Mouse (Mus musculus) myocyte (in vitro differentiated cells): ENCODE measurements at regions not wholly inside any gene's neighbourhood (a gene's known extent, or its start where the extent isn't known, plus 50 kb on each side); places are given as distances from the start of the nearest gene placed in this dataset.

ENCODE experiments used
- H3K27me3 ChIP-seq: one replicate; pipeline ENCODE4 v1.6.1; 2011; ENCODE audit not compliant: control insufficient read depth, insufficient read depth, insufficient read length
- H3K36me3 ChIP-seq: one replicate; pipeline ENCODE4 v1.6.1; 2011; ENCODE audit not compliant: control insufficient read depth, insufficient read depth
- H3K4me2 ChIP-seq: one replicate; pipeline ENCODE4 v1.6.1; 2011; ENCODE audit warnings: low read depth, control low read depth
- H3K4me3 ChIP-seq: one replicate; pipeline ENCODE4 v1.5.1; 2011; ENCODE audit warnings: mild to moderate bottlenecking, control low read depth, moderate library complexity
- H3K79me2 ChIP-seq: one replicate; pipeline ENCODE4 v1.6.1; 2011; ENCODE audit not compliant: control insufficient read depth, insufficient read depth
- H3ac ChIP-seq: one replicate; pipeline ENCODE4 v1.6.1; 2011; ENCODE audit not compliant: control insufficient read depth, insufficient read length
- SRF ChIP-seq: IDR thresholded peaks from one replicate; pipeline ENCODE4 v1.6.1; 2011; ENCODE audit warnings: low read depth; ENCODE audit not compliant: control insufficient read depth, insufficient read length
- TCF12 ChIP-seq: IDR thresholded peaks from one replicate; pipeline ENCODE4 v1.6.1; 2011; ENCODE audit warnings: mild to moderate bottlenecking, control low read depth; ENCODE audit not compliant: poor library complexity, insufficient read depth, severe bottlenecking
- TCF3 ChIP-seq: IDR thresholded peaks from one replicate; pipeline ENCODE4 v1.6.1; 2011; ENCODE audit warnings: low read depth, control low read depth; ENCODE audit not compliant: insufficient read length

DNA sequence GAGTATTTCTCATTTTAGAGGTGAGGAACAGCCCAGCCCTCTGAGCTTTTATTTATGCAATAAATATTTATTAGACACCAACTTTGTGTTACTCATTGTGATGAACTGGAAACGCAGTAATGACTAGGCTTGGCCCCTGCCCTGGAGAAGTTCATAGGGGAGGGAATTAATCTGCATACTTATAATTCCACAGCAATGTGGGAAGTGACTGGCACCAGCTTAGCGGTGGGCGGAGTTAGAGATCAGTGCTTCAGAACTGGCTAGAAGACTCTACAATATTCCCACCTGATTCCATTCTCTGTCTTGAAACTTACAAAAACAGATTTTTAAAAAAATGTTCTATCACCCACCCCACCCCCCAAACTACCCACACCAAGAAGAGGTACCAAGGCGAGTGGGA is 49.8 kb upstream of the Ssr3 start:
- TF ChIP-seq SRF: no peak
- no peak for TF ChIP-seq TCF12
- no peak for TF ChIP-seq TCF3
- H3K4me3 ChIP-seq: no peak overlapping the region
- H3ac ChIP-seq: no peak overlapping the region
- no peaks in the 10 kb centered on the region for H3K27me3 ChIP-seq
- H3K79me2 ChIP-seq: no peaks in the 10 kb centered on the region
- H3K4me2 ChIP-seq: peak overlapping the region; percentile 72
- no peaks in the 10 kb centered on the region for H3K36me3 ChIP-seq
